Mouse (Mus musculus) large intestine, adult 2 months (tissue): ENCODE data around the gene Tsfm. TPM values are rescaled to one million over a fixed set of nuclear protein-coding genes. Genes with fewer than 3 reads are reported as not detected.
"Not testable (repeated sequence)": the region's sequence is repeated elsewhere in the genome, so short reads cannot be mapped to it uniquely, and the experiment has no call there.

Experiments
- DNase-seq: peaks from one replicate; pipeline ENCODE4 v3.0.0-alpha.2; 2012; ENCODE audit warnings: low read depth, low spot score
- WGBS: fragments of 180-500 bp; shearing (Covaris S2); methylation state at CpG from one replicate; pipeline ENCODE4 v1.1.7; 2018; 5-methylcytosine and 5-hydroxymethylcytosine counted together
- polyA plus RNA-seq: library from polyadenylated mRNA; depleted of rRNA; stranded (reverse); fragments of >200 nt; gene quantifications from 2 replicates; pipeline ENCODE4 v1.2.3, GENCODE M21; 2012; rRNA removed

The Tsfm gene
- polyA plus RNA-seq = 39.0 and 39.4 TPM in 2 replicates

GRCm38 (mm10) chr10:127030336-127031296 lies at the start of gene Tsfm:
Tsfm (minus strand) TSS chr10:127030840.
- 4% methylated on average over 56 of the region's 56 CpGs for WGBS
- peak; percentile 89 for DNase-seq

GRCm38 (mm10) chr10:127079665-127080391 lies 49.2 kb upstream of the Tsfm start:
- 13% methylated on average over 70 of the region's 70 CpGs for WGBS
- no peak for DNase-seq

GRCm38 (mm10) chr10:127078677-127079575 lies 48.3 kb upstream of the Tsfm start:
- 10% methylated on average over 38 of the region's 49 CpGs for WGBS
- no peak for DNase-seq

GRCm38 (mm10) chr10:127078001-127078676 lies 47.5 kb upstream of the Tsfm start:
- DNase-seq = no peak
- 15% methylated on average over 12 of the region's 12 CpGs for WGBS

GRCm38 (mm10) chr10:127077515-127077914 lies 46.9 kb upstream of the Tsfm start:
- no peak for DNase-seq
- WGBS = 21% methylated on average over 10 of the region's 10 CpGs

- DNase-seq = no peak
- 41% methylated on average over 4 of the region's 4 CpGs for WGBS
Observed at GRCm38 (mm10) chr10:127076082-127076481, 45.4 kb upstream of the Tsfm start.

- 54% methylated on average over 8 of the region's 8 CpGs for WGBS
- no peak for DNase-seq
Observed at GRCm38 (mm10) chr10:127075651-127076050, 45.0 kb upstream of the Tsfm start.

GRCm38 (mm10) chr10:127075080-127075479 lies 44.4 kb upstream of the Tsfm start, which contains the start of gene Agap2:
Agap2 (plus strand) TSS chr10:127075284.
- DNase-seq = no peak
- 58% methylated on average over 9 of the region's 9 CpGs for WGBS

- DNase-seq = no peak
- 91% methylated on average over 1 of the region's 1 CpGs for WGBS
Observed at GRCm38 (mm10) chr10:127073981-127074380, 43.3 kb upstream of the Tsfm start.

GRCm38 (mm10) chr10:127072969-127073368 lies 42.3 kb upstream of the Tsfm start:
- 72% methylated on average over 2 of the region's 2 CpGs for WGBS
- DNase-seq = not testable (repeated sequence)

GRCm38 (mm10) chr10:127072270-127072669 lies 41.6 kb upstream of the Tsfm start:
- 76% methylated on average over 4 of the region's 4 CpGs for WGBS
- not testable (repeated sequence) for DNase-seq

- no peak for DNase-seq
- 50% methylated on average over 9 of the region's 9 CpGs for WGBS
Observed at GRCm38 (mm10) chr10:127071203-127071602, 40.6 kb upstream of the Tsfm start.

- peak; percentile 99 for DNase-seq
- WGBS = under 1% methylated on average over 36 of the region's 36 CpGs
Observed at GRCm38 (mm10) chr10:127070190-127071121, 39.8 kb upstream of the Tsfm start, which contains the start of gene Tspan31. Tspan31 (minus strand) TSS chr10:127070264.

GRCm38 (mm10) chr10:127069281-127070189 lies 38.9 kb upstream of the Tsfm start:
- no peak for DNase-seq
- 2% methylated on average over 30 of the region's 30 CpGs for WGBS

- DNase-seq = no peak
- 57% methylated on average over 9 of the region's 9 CpGs for WGBS
Observed at GRCm38 (mm10) chr10:127068360-127069038, 37.9 kb upstream of the Tsfm start.

- no peak for DNase-seq
- 88% methylated on average over 14 of the region's 14 CpGs for WGBS
Observed at GRCm38 (mm10) chr10:127066519-127067018, 35.9 kb upstream of the Tsfm start.
